Mouse (Mus musculus): ENCODE results near the gene Ccnc.

Ccnc gene

GRCm38 (mm10) chr4:21727615-21728165 is at the start of gene Ccnc:
TSS of gene Ccnc (plus strand) at chr4:21727701.
- peak; percentile 83 to 89 for DNase-seq (ENCODE audit: low spot score in 2 of 2)

GRCm38 (mm10) chr4:21678101-21678974 is 49.2 kb upstream of the Ccnc start:
- DNase-seq (ENCODE audit: low spot score in 2 of 2): no peak

GRCm38 (mm10) chr4:21678975-21679623 is 48.4 kb upstream of the Ccnc start:
- DNase-seq (ENCODE audit: low spot score in 2 of 2): no peak

- no peak for DNase-seq (ENCODE audit: low spot score in 2 of 2)
Observed at GRCm38 (mm10) chr4:21679624-21680480, 47.6 kb upstream of the Ccnc start.

GRCm38 (mm10) chr4:21680971-21681370 is 46.5 kb upstream of the Ccnc start:
- no peak for DNase-seq (ENCODE audit: low spot score in 2 of 2)

GRCm38 (mm10) chr4:21682421-21683150 is 44.9 kb upstream of the Ccnc start:
- no peak for DNase-seq (ENCODE audit: low spot score in 2 of 2)

- no peak for DNase-seq (ENCODE audit: low spot score in 2 of 2)
Observed at GRCm38 (mm10) chr4:21684341-21684970, 43.0 kb upstream of the Ccnc start.

- DNase-seq (ENCODE audit: low spot score in 2 of 2): no peak
Observed at GRCm38 (mm10) chr4:21685595-21686091, 41.9 kb upstream of the Ccnc start, which contains the start of gene Prdm13. TSS of gene Prdm13 (minus strand) at chr4:21685963.

- DNase-seq (ENCODE audit: low spot score in 2 of 2): no peak
Observed at GRCm38 (mm10) chr4:21686416-21686815, 41.1 kb upstream of the Ccnc start.

GRCm38 (mm10) chr4:21686934-21687333 is 40.6 kb upstream of the Ccnc start:
- DNase-seq (ENCODE audit: low spot score in 2 of 2): no peak

- no peak for DNase-seq (ENCODE audit: low spot score in 2 of 2)
Observed at GRCm38 (mm10) chr4:21687783-21688702, 39.5 kb upstream of the Ccnc start.

- DNase-seq (ENCODE audit: low spot score in 2 of 2): no peak
Observed at GRCm38 (mm10) chr4:21688703-21689200, 38.7 kb upstream of the Ccnc start.

GRCm38 (mm10) chr4:21689492-21689941 is 38.0 kb upstream of the Ccnc start:
- DNase-seq (ENCODE audit: low spot score in 2 of 2): no peak

GRCm38 (mm10) chr4:21690221-21690620 is 37.3 kb upstream of the Ccnc start:
- DNase-seq (ENCODE audit: low spot score in 2 of 2): no peak

GRCm38 (mm10) chr4:21695638-21696254 is 31.8 kb upstream of the Ccnc start:
- no peak for DNase-seq (ENCODE audit: low spot score in 2 of 2)

- DNase-seq (ENCODE audit: low spot score in 2 of 2): no peak
Observed at GRCm38 (mm10) chr4:21705046-21705445, 22.5 kb upstream of the Ccnc start.

GRCm38 (mm10) chr4:21712147-21712546 is 15.4 kb upstream of the Ccnc start:
- peak; percentile 79 to 86 for DNase-seq (ENCODE audit: low spot score in 2 of 2)

- no peak for DNase-seq (ENCODE audit: low spot score in 2 of 2)
Observed at GRCm38 (mm10) chr4:21722752-21723334, 4.7 kb upstream of the Ccnc start.
